Mouse (Mus musculus) thymus, postnatal 4 days (tissue): Measurements from ENCODE around the gene Padi1.

Source experiments
- DNase-seq: peaks from one replicate; pipeline ENCODE4 v3.0.0; 2021

The Padi1 gene

GRCm38 (mm10) chr4:140845666-140846065 lies at the start of gene Padi1:
Padi1 (minus strand) TSS chr4:140845778.
- DNase-seq, result no peak

- DNase-seq, result no peak
Measured at GRCm38 (mm10) chr4:140892163-140892530, 46.6 kb upstream of the Padi1 start.

- no peak for DNase-seq
Measured at GRCm38 (mm10) chr4:140891525-140892162, 46.1 kb upstream of the Padi1 start.

GRCm38 (mm10) chr4:140883852-140884251 lies 38.3 kb upstream of the Padi1 start:
- DNase-seq, result no peak

GRCm38 (mm10) chr4:140882981-140883380 lies 37.4 kb upstream of the Padi1 start:
- DNase-seq, result no peak

GRCm38 (mm10) chr4:140882365-140882764 lies 36.8 kb upstream of the Padi1 start:
- DNase-seq, result no peak

- no peak for DNase-seq
Measured at GRCm38 (mm10) chr4:140881771-140882170, 36.2 kb upstream of the Padi1 start.

- DNase-seq, result no peak
Measured at GRCm38 (mm10) chr4:140881026-140881670, 35.6 kb upstream of the Padi1 start.

GRCm38 (mm10) chr4:140880207-140880606 lies 34.6 kb upstream of the Padi1 start:
- DNase-seq, result no peak

- no peak for DNase-seq
Measured at GRCm38 (mm10) chr4:140879739-140880138, 34.2 kb upstream of the Padi1 start.

GRCm38 (mm10) chr4:140879116-140879515 lies 33.5 kb upstream of the Padi1 start:
- DNase-seq, result no peak

GRCm38 (mm10) chr4:140878655-140879054 lies 33.1 kb upstream of the Padi1 start:
- no peak for DNase-seq

- DNase-seq, result no peak
Measured at GRCm38 (mm10) chr4:140877441-140877840, 31.9 kb upstream of the Padi1 start.

- DNase-seq, result no peak
Measured at GRCm38 (mm10) chr4:140876681-140877080, 31.1 kb upstream of the Padi1 start.

- DNase-seq, result no peak
Measured at GRCm38 (mm10) chr4:140876161-140876560, 30.6 kb upstream of the Padi1 start.

GRCm38 (mm10) chr4:140873011-140873410 lies 27.4 kb upstream of the Padi1 start:
- DNase-seq, result no peak

- no peak for DNase-seq
Measured at GRCm38 (mm10) chr4:140872686-140872992, 27.1 kb upstream of the Padi1 start.

GRCm38 (mm10) chr4:140871851-140872685 lies 26.5 kb upstream of the Padi1 start:
- DNase-seq, result no peak

- no peak for DNase-seq
Measured at GRCm38 (mm10) chr4:140871376-140871775, 25.8 kb upstream of the Padi1 start.

- DNase-seq, result no peak
Measured at GRCm38 (mm10) chr4:140870876-140871275, 25.3 kb upstream of the Padi1 start.

GRCm38 (mm10) chr4:140869945-140870344 lies 24.4 kb upstream of the Padi1 start:
- DNase-seq, result no peak

GRCm38 (mm10) chr4:140868484-140869190 lies 23.1 kb upstream of the Padi1 start:
- peak; percentile 60 for DNase-seq

- DNase-seq, result no peak
Measured at GRCm38 (mm10) chr4:140862036-140862650, 16.6 kb upstream of the Padi1 start.
